Mouse (Mus musculus): Measurements from ENCODE around the gene Igf2bp1.

DNA sequence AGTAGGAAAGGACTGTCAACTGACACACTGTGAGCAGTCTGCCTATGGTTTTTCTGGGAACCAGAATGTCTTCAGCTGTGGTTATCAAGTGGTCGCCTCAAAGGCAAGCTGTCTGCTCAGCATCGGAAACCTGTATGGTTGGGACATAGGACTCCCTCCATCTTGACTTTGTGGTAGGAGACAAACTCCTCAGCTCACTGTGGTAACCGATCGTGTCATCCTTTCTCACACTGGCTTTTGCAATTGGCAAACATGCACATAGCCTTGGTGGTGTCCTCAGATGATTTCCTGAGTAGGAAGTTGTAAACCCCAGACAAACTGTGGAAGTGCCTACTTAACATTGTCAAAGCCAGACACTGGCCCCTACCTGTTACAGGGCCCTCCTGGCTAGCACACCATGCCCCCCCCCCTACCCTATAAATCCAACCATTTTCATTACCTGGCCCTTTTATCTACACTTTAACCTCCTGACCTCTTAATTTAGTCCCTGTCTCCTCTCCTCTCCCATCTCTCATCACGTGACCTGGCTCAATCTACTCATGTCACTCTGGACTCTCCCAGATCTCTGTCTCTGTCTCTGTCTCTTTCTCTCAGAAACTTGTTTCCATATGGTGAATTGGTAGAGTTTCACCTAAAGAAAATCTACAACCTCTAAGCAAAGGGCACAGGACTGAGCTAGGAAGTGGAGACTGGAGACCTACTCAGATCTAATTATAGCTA is 97.8 kb downstream of the Igf2bp1 start:
- TF ChIP-seq CTCF (IDR thresholded peaks at IDR 0.05; ENCODE audit: low read depth) (no peak), EP300 (IDR thresholded peaks at IDR 0.05; ENCODE audit: low read depth) (no peak)

Data from heart, postnatal 0 days (tissue).